7 mouse cellular contexts compared by ENCODE assay signal in genomic region chr15:98777762-98778161, GRCm38 (mm10). TPM values are rescaled to one million over a fixed set of nuclear protein-coding genes. Genes with fewer than 3 reads are reported as not detected.
A peak's percentile ranks its signal among the peaks of the same experiment; 100 is the strongest.
DNase-seq lines count a peak whose midpoint lies in the region; ATAC-seq and TF ChIP-seq lines count a peak whose summit lies in the region.

Gene Wnt10b (minus strand): TSS chr15:98778150.

- peaks cover 29% of the 10 kb centered on the region for H3K4me1 ChIP-seq in spleen, adult 2 months (ENCODE audit: control insufficient read depth, insufficient read depth, insufficient read length)
- H3K4me1 ChIP-seq in forebrain, embryonic 13.5 days, result peaks cover 31% of the 10 kb centered on the region
- H3K4me1 ChIP-seq in limb, embryonic 14.5 days (ENCODE audit: control insufficient read depth, insufficient read depth, low read length), result peaks cover 11% of the 10 kb centered on the region
- H3K4me1 ChIP-seq in stomach, postnatal 0 days (replicated peaks; ENCODE audit: control insufficient read depth, insufficient read depth), result peaks cover 5% of the 10 kb centered on the region; the same call in 1 of the 2 replicates

- TF ChIP-seq EP300 in stomach, postnatal 0 days (optimal IDR thresholded peaks at IDR 0.05), result no peak

- H3K4me3 ChIP-seq in spleen, adult 2 months (ENCODE audit: extremely low read depth, insufficient read depth, insufficient read length), result peak within 1 kb of the TSS; percentile 49; the same call in 1 of the 2 replicates
- peak within 1 kb of the TSS; percentile 26 for H3K4me3 ChIP-seq in forebrain, embryonic 13.5 days
- peak within 1 kb of the TSS; percentile 30 for H3K4me3 ChIP-seq in limb, embryonic 14.5 days (replicated peaks; ENCODE audit: low read length)
- peak within 1 kb of the TSS; percentile 31 for H3K4me3 ChIP-seq in stomach, postnatal 0 days (ENCODE audit: low read depth, low read length)

- DNase-seq in spleen, adult 2 months (ENCODE audit: low read depth in 1 of 2, low spot score in 2 of 2), result no peak
- no peak for DNase-seq in spleen, adult 12 weeks (ENCODE audit: low spot score)
- no peak for DNase-seq in limb, embryonic 14.5 days (ENCODE audit: low spot score)
- DNase-seq in stomach, postnatal 0 days (ENCODE audit: low spot score), result peak; percentile 43
- no peak for DNase-seq in gastrocnemius, postnatal 4 days (ENCODE audit: low spot score in 2 of 2)
- no peak for DNase-seq in spleen, adult 18-20 months

- ATAC-seq in forebrain, embryonic 13.5 days, result no peak
- ATAC-seq in limb, embryonic 14.5 days (ENCODE audit: low FRiP score, low read depth), result no peak
- ATAC-seq in stomach, postnatal 0 days (ENCODE audit: low FRiP score, low TSS enrichment), result no peak

- H3K9me3 ChIP-seq in forebrain, embryonic 13.5 days (replicated peaks), result no peaks in the 10 kb centered on the region
- H3K9me3 ChIP-seq in limb, embryonic 14.5 days (ENCODE audit: control insufficient read depth, low read length), result no peaks in the 10 kb centered on the region
- H3K9me3 ChIP-seq in stomach, postnatal 0 days (ENCODE audit: control insufficient read depth, low read length), result no peaks in the 10 kb centered on the region

- H3K4me2 ChIP-seq in forebrain, embryonic 13.5 days, result peak within 1 kb of the TSS; percentile 43
- peak within 1 kb of the TSS; percentile 45 for H3K4me2 ChIP-seq in limb, embryonic 14.5 days (replicated peaks; ENCODE audit: low read depth, low read length, severe bottlenecking)
- peak within 1 kb of the TSS; percentile 46 for H3K4me2 ChIP-seq in stomach, postnatal 0 days (replicated peaks; ENCODE audit: low read depth)

- H3K9ac ChIP-seq in forebrain, embryonic 13.5 days, result peak within 1 kb of the TSS; percentile 34; the same call in 1 of the 2 replicates
- H3K9ac ChIP-seq in limb, embryonic 14.5 days (ENCODE audit: low read depth, low read length, severe bottlenecking), result peak within 1 kb of the TSS; percentile 43; the same call in 1 of the 2 replicates
- no peak within 1 kb of the TSS for H3K9ac ChIP-seq in stomach, postnatal 0 days (ENCODE audit: low read length)

- no peak for TF ChIP-seq POLR2A in spleen, adult 2 months (IDR thresholded peaks at IDR 0.05; ENCODE audit: low read depth, low read length)
- TF ChIP-seq POLR2A in limb, embryonic 14.5 days (IDR thresholded peaks at IDR 0.05; ENCODE audit: borderline replicate concordance, extremely low read depth, insufficient read depth, insufficient read length), result no peak

- no peaks in the 10 kb centered on the region for H3K36me3 ChIP-seq in spleen, adult 2 months (ENCODE audit: control insufficient read depth, insufficient read depth, low read length)
- H3K36me3 ChIP-seq in forebrain, embryonic 13.5 days (ENCODE audit: poor library complexity, severe bottlenecking), result no peaks in the 10 kb centered on the region
- H3K36me3 ChIP-seq in limb, embryonic 14.5 days (ENCODE audit: control insufficient read depth, insufficient read depth, low read length), result no peaks in the 10 kb centered on the region
- H3K36me3 ChIP-seq in stomach, postnatal 0 days (ENCODE audit: control insufficient read depth, insufficient read depth, low read length), result no peaks in the 10 kb centered on the region

- no peak within 1 kb of the TSS for H3K27ac ChIP-seq in spleen, adult 2 months (ENCODE audit: insufficient read depth, low read length)
- no peak within 1 kb of the TSS for H3K27ac ChIP-seq in forebrain, embryonic 13.5 days
- H3K27ac ChIP-seq in limb, embryonic 14.5 days (replicated peaks; ENCODE audit: low read depth, low read length), result no peak within 1 kb of the TSS
- H3K27ac ChIP-seq in stomach, postnatal 0 days (replicated peaks), result no peak within 1 kb of the TSS

- TF ChIP-seq CTCF in spleen, adult 2 months (IDR thresholded peaks at IDR 0.05; ENCODE audit: extremely low read depth, insufficient read depth, insufficient read length, insufficient replicate concordance), result no peak
- no peak for TF ChIP-seq CTCF in stomach, postnatal 0 days (IDR thresholded peaks at IDR 0.05; ENCODE audit: low read depth)

- under 1% methylated on average over 25 of the region's 33 CpGs for WGBS in spleen, adult 2 months
- WGBS in forebrain, embryonic 13.5 days, result 0% methylated on average over 32 of the region's 33 CpGs
- WGBS in limb, embryonic 14.5 days, result under 1% methylated on average over 31 of the region's 33 CpGs
- 1% methylated on average over 31 of the region's 33 CpGs for WGBS in stomach, postnatal 0 days

- peaks cover 41% of the 10 kb centered on the region for H3K27me3 ChIP-seq in spleen, adult 2 months (ENCODE audit: control insufficient read depth, insufficient read depth, low read length)
- H3K27me3 ChIP-seq in forebrain, embryonic 13.5 days, result peaks cover 99% of the 10 kb centered on the region
- H3K27me3 ChIP-seq in limb, embryonic 14.5 days (ENCODE audit: control insufficient read depth, insufficient read depth, low read length), result peaks cover 98% of the 10 kb centered on the region
- peaks cover 31% of the 10 kb centered on the region; the same call in 1 of the 2 replicates for H3K27me3 ChIP-seq in stomach, postnatal 0 days (ENCODE audit: control insufficient read depth, insufficient read depth, low read length)

RNA-seq across cellular contexts. Expression of gene Wnt10b, which starts in this region (rescaled TPM):
- polyA plus RNA-seq in spleen, adult 2 months (2012; rRNA removed), result 0.78 and 0.93 TPM in 2 replicates
- not detected in 2 replicates for polyA plus RNA-seq in forebrain, embryonic 13.5 days (2015; fragmentation: Nextera tagmentation; extraction: Ambion mirVana)
- polyA plus RNA-seq in limb, embryonic 14.5 days (2012; rRNA removed), result 13.7 and 14.9 TPM in 2 replicates
- polyA plus RNA-seq in limb, embryonic 14.5 days (2014; fragmentation: Nextera tagmentation; extraction: Ambion mirVana), result 6.3 and 7.4 TPM in 2 replicates
- 0.11 TPM in 1 of 2 replicates, not detected in the other for polyA plus RNA-seq in stomach, postnatal 0 days (2015; fragmentation: Nextera tagmentation; extraction: Ambion mirVana)
- total RNA-seq in gastrocnemius, postnatal 4 days (2021), result 1 to 10 TPM; 2.7 TPM

Comparison
In these comparisons a context has a peak if more than half of its experiments do, and no peak if none do; other contexts are left out.
1. Peak in DNase-seq, H3K4me3 ChIP-seq and H3K4me2 ChIP-seq in stomach, postnatal 0 days; RNA of the gene not detected or under 1 TPM.